Mouse (Mus musculus) heart, adult 2 months (tissue): ENCODE data around the gene Sema3f. TPM values are rescaled to one million over a fixed set of nuclear protein-coding genes. Genes with fewer than 3 reads are reported as not detected.
A peak's percentile ranks its signal among the peaks of the same experiment; 100 is the strongest.

Source experiments
- DNase-seq, 2 experiments: peaks; one replicate each; pipeline ENCODE4 v3.0.0; 2021
- H3K27ac ChIP-seq: fragments of 200-600 bp; 2 replicates; pipeline ENCODE4 v1.8.1; 2022
- H3K27me3 ChIP-seq: fragments of 200-500 bp; 2 replicates; pipeline ENCODE4 v1.6.1; 2012; ENCODE audit warnings: mild to moderate bottlenecking, low read length, inconsistent platforms, mixed read lengths; ENCODE audit not compliant: control insufficient read depth, insufficient read depth
- H3K36me3 ChIP-seq: fragments of 200-500 bp; 2 replicates; pipeline ENCODE4 v1.6.1; 2012; ENCODE audit warnings: low read length, inconsistent platforms; ENCODE audit not compliant: control insufficient read depth, insufficient read depth
- H3K4me1 ChIP-seq: fragments of 200-500 bp; 2 replicates; pipeline ENCODE4 v1.6.1; 2011; ENCODE audit warnings: low read length; ENCODE audit not compliant: control insufficient read depth, insufficient read depth
- H3K4me3 ChIP-seq: fragments of 200-600 bp; 2 replicates; pipeline ENCODE4 v1.8.1; 2022
- H3K79me2 ChIP-seq: fragments of 200-500 bp; replicated peaks from 2 replicates; pipeline ENCODE4 v1.6.1; 2012; ENCODE audit warnings: mild to moderate bottlenecking, inconsistent platforms, low read length, moderate library complexity, mixed read lengths; ENCODE audit not compliant: control insufficient read depth, insufficient read depth
- H3K9ac ChIP-seq: fragments of 200-500 bp; 2 replicates; pipeline ENCODE4 v1.6.1; 2012; ENCODE audit warnings: low read depth, mild to moderate bottlenecking, control low read depth, inconsistent platforms, low read length, mixed read lengths
- CTCF ChIP-seq: fragments of 200-600 bp; IDR thresholded peaks from 2 replicates; pipeline ENCODE4 v1.8.1; 2022; ENCODE audit warnings: antibody characterized with exemption, mild to moderate bottlenecking, moderate library complexity
- EP300 ChIP-seq: fragments of 200-500 bp; IDR thresholded peaks from 2 replicates; pipeline ENCODE4 v1.6.1; 2011; ENCODE audit warnings: low read depth, low read length, control low read depth; ENCODE audit not compliant: insufficient read depth
- POLR2A ChIP-seq: fragments of 200-500 bp; IDR thresholded peaks from 2 replicates; pipeline ENCODE4 v1.6.1; 2011; ENCODE audit warnings: mild to moderate bottlenecking, low read depth, low read length, control low read depth; ENCODE audit not compliant: insufficient read depth
- WGBS: fragments of 180-500 bp; shearing (Covaris S2); methylation state at CpG from one replicate; pipeline ENCODE4 v1.1.7; 2018; 5-methylcytosine and 5-hydroxymethylcytosine counted together
- intact Hi-C: fragments of 180-260 bp; cut with DNase I; formaldehyde crosslinking; loops from one replicate; pipeline ENCODE4 v1.15.1; 2025
- polyA plus RNA-seq: library from polyadenylated mRNA; depleted of rRNA; stranded (reverse); fragments of >200 nt; gene quantifications from 2 replicates; pipeline ENCODE4 v1.2.3, GENCODE M21; 2012
- total RNA-seq, 2 experiments: library from RNA; stranded (reverse); gene quantifications; 2 replicates each; pipeline ENCODE4 v1.2.3; 2021

The Sema3f gene
- total and polyA plus RNA-seq, 3 experiments: 13.4 to 31.8 (median 16.8) TPM

DNA sequence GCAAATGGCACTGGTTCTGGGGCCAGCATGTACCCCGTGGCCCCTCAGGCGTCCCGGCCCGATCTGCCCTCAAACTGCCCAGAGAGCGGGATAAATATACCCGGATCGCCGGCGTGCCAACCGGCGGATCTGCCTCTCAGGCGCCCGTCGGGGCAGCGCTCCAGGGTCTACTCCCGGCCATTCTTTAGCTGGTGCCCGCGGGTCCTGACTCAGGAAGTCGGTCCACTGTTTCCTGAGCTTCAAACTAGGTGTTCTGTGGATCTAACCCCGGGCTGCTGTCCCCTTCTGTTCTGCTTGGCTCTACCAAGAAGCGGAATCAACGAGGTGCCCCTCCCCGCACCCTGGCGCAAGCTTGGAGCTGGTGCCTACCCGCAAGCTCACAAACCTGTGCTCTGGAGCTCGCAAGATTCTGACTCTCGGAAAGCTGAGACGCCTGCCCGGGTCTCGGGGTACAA is 43.5 kb downstream of the Sema3f start:
- H3K36me3 ChIP-seq: no peaks in the 10 kb centered on the region
- no peak for TF ChIP-seq CTCF
- no peak for TF ChIP-seq POLR2A
- TF ChIP-seq EP300: no peak
- peak overlapping the region; percentile 85 for H3K27ac ChIP-seq
- intact Hi-C loops: no loop called here
- 2% methylated on average over 30 of the region's 30 CpGs for WGBS
- no peaks in the 10 kb centered on the region; the same call in 1 of the 2 replicates for H3K79me2 ChIP-seq
- DNase-seq: peak; percentile 55 to 61
- peak overlapping the region; percentile 57 for H3K4me3 ChIP-seq
- peaks cover 14% of the 10 kb centered on the region; the same call in 1 of the 2 replicates for H3K4me1 ChIP-seq
- peak overlapping the region; percentile 79 for H3K9ac ChIP-seq
- H3K27me3 ChIP-seq: no peaks in the 10 kb centered on the region

DNA sequence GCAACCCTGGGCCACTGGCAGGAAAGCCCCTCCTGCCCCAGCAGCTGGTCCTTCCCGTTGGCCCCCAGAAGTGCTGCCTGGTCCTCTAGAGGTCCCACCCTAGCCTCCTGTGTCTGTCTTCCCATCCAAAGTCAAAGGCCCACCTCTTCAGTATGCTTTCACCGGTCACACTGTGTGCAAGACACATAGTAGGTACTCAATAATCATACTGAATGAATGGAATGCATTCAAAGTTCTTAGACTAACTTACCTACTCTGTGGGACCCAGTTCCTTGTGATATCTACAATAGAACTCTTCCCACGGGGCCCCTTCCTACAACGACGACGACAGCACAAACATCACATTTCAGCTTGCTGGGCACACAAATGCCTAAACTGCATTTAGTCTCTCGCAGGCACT is 45.0 kb downstream of the Sema3f start:
- Histone ChIP-seq H3K27ac (no peak overlapping the region), H3K9ac (no peak overlapping the region)
- intact Hi-C loops: no loop called here

DNA sequence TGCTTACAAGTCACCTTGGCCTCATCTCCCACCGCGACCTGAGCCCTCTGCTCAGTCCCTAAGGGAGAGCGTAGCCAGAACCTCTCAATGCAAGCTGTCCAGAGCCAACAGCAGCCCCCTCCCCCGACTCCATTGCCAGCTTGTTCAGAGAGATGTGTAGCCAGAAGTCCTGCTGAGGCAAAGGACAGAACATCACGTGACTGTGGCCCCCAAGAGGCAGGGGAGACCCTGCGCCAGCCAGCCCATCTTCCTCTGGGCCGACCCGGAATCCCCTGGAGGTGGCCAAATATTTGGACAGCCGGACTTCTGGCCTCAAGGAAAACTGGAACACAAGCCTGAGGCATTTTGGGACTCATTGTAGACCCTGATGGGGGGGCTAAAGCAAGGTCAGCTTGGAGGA is 46.8 kb downstream of the Sema3f start:
- TF ChIP-seq CTCF: no peak
- no peak for TF ChIP-seq POLR2A
- no peak for TF ChIP-seq EP300
- no peak overlapping the region for H3K9ac ChIP-seq
- WGBS: 72% methylated on average over 9 of the region's 9 CpGs
- H3K4me3 ChIP-seq: no peak overlapping the region
- H3K4me1 ChIP-seq: peaks cover 6% of the 10 kb centered on the region; the same call in 1 of the 2 replicates
- H3K36me3 ChIP-seq: no peaks in the 10 kb centered on the region
- H3K27me3 ChIP-seq: no peaks in the 10 kb centered on the region
- H3K27ac ChIP-seq: no peak overlapping the region
- H3K79me2 ChIP-seq: no peaks in the 10 kb centered on the region; the same call in 1 of the 2 replicates
- intact Hi-C loops: no loop called here
- DNase-seq: no peak

More for the DNA sequence above, 45.0 kb downstream of the Sema3f start:
- Histone ChIP-seq H3K79me2 (no peaks in the 10 kb centered on the region; the same call in 1 of the 2 replicates), H3K4me3 (no peak overlapping the region), H3K4me1 (peaks cover 13% of the 10 kb centered on the region; the same call in 1 of the 2 replicates), H3K27me3 (no peaks in the 10 kb centered on the region), H3K36me3 (no peaks in the 10 kb centered on the region)
- DNase-seq: no peak
- 77% methylated on average over 7 of the region's 7 CpGs for WGBS
- TF ChIP-seq EP300: no peak
- no peak for TF ChIP-seq POLR2A
- no peak for TF ChIP-seq CTCF

DNA sequence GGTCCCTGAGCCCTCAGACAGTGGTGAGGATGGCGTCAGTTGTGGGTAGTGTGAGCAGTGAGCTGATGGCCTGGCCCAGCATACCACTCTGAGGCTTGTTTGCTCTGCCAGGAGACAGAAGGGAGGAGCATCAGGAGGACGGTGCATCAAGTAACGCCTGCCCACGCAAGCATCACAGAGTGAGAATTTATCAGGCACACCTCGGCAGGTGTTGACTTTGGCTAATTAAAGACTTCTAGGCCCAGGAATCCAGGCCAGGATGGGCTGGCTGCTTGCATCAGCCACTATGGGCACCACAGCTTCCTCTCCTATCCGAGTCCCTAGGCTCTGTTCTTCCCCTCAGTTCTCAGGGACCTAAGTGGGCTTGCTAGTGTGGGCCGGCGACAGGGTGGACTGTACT is 47.9 kb downstream of the Sema3f start:
- DNase-seq: no peak
- WGBS: 74% methylated on average over 8 of the region's 8 CpGs
- Histone ChIP-seq H3K27ac (no peak overlapping the region), H3K36me3 (no peaks in the 10 kb centered on the region), H3K4me1 (0 out of 2 replicates have a peak, but pooled peaks cover 1% of the 10 kb centered on the region), H3K27me3 (no peaks in the 10 kb centered on the region), H3K9ac (no peak overlapping the region), H3K79me2 (no peaks in the 10 kb centered on the region; the same call in 1 of the 2 replicates), H3K4me3 (no peak overlapping the region)
- no peak for TF ChIP-seq CTCF
- no peak for TF ChIP-seq EP300
- no peak for TF ChIP-seq POLR2A
- intact Hi-C loops: no loop called here

DNA sequence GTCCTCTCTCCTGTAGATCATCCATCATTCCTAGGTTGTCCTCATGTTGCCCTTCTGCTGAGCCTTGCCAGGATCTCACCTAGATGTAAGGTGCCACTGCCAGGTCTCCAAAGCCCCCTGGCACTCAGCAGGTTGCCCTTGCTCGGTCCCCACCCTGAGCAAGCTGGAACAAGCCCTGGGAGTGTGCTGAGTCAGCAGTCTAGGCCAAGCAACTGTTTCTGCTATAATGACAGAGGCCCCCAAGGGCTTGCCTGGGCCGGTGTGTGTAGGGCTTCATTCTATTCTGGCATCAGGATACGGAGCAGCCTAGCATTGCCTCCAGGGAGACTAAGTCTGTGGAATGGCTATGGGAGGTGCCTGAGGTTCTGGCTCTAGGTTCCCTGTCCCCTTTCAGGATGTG is 49.5 kb downstream of the Sema3f start:
- 47% methylated on average over 3 of the region's 3 CpGs for WGBS
- intact Hi-C loops: no loop called here
- 0 out of 2 replicates have a peak, but pooled peaks cover 1% of the 10 kb centered on the region for H3K4me1 ChIP-seq
- TF ChIP-seq POLR2A (no peak), CTCF (no peak), EP300 (no peak)
- no peaks in the 10 kb centered on the region for H3K27me3 ChIP-seq
- no peak overlapping the region for H3K9ac ChIP-seq
- H3K4me3 ChIP-seq: no peak overlapping the region
- H3K79me2 ChIP-seq: no peaks in the 10 kb centered on the region
- DNase-seq: no peak
- no peaks in the 10 kb centered on the region for H3K36me3 ChIP-seq
- no peak overlapping the region for H3K27ac ChIP-seq

DNA sequence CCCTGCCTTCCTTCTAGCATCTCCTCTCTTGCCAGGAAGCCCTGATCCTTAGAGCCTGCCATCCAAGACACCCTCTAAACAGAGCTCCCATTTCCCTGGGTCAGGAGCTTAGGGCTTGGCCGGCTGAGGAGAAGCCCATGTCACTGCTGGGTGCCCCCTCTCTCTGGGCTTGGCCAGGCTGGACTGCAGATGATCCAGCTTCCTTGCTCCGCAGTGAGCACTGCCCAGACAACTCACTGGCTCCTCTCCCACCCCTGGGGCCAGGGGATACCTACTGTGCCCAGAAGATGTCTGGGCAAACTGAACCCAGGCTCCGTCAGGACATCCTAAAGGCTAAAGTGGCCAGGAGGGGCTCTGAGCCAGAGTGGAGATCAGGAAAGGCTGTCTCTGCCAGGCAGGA is 50.3 kb downstream of the Sema3f start:
- TF ChIP-seq EP300 (no peak), CTCF (no peak)
- no peaks in the 10 kb centered on the region for H3K27me3 ChIP-seq
- intact Hi-C loops: no loop called here
- WGBS: 86% methylated on average over 3 of the region's 3 CpGs
- H3K4me3 ChIP-seq: no peak overlapping the region
- no peak overlapping the region for H3K27ac ChIP-seq
- no peak overlapping the region for H3K9ac ChIP-seq
- no peaks in the 10 kb centered on the region for H3K79me2 ChIP-seq
- no peak for DNase-seq
- H3K36me3 ChIP-seq: no peaks in the 10 kb centered on the region
- 0 out of 2 replicates have a peak, but pooled peaks cover 1% of the 10 kb centered on the region for H3K4me1 ChIP-seq
